Mouse (Mus musculus) layer of hippocampus, adult 9-11 months (tissue): Measurements from ENCODE around the gene Otx1.

Experiments used
- DNase-seq: peaks from one replicate; pipeline ENCODE4 v3.0.0; 2022

Otx1 gene

DNA sequence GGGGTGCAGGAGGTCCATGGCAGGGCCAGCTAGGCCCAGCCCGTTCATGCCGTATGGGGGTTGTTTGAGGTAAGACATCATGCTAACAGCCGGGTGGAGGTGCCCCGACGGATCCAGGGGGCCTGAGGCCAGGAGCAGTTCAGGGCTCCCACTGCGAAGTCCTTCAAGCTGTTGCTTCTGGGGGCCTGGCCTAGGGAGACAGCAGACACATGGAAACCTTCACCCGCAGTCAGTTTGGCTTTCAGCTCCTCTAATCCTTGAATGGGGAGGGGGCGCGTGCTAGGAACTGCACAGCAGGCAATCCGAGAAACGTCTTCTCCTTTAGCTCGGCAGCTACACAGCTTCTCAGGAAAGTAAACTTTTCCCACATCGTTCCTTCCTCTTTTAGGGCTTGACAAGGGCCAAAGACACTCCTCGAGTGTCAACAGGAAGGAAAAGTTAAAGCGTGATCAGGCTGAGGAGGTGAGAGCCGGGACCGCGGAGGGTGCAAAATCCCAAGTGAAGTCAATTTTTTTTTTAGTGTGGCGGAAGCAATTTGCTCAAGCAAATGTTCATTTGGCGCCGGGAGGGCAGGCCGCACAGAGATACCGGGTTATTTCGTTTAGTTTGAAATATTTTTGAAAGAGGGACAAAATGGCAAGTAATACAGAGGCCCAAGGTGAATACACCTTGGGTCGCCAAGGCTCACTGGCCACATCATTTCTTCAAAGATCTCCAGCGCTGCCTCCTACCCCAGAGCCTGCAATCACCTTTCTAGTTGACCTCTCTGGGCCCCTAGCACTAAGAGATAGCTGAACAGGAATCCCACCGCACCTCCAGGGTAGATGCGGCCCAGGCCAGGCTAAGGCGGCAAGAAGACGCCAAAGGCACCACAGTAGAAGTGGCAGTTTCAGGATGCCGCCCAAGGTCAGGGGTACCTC is 3.0 kb downstream of the Otx1 start:
- DNase-seq: no peak

DNA sequence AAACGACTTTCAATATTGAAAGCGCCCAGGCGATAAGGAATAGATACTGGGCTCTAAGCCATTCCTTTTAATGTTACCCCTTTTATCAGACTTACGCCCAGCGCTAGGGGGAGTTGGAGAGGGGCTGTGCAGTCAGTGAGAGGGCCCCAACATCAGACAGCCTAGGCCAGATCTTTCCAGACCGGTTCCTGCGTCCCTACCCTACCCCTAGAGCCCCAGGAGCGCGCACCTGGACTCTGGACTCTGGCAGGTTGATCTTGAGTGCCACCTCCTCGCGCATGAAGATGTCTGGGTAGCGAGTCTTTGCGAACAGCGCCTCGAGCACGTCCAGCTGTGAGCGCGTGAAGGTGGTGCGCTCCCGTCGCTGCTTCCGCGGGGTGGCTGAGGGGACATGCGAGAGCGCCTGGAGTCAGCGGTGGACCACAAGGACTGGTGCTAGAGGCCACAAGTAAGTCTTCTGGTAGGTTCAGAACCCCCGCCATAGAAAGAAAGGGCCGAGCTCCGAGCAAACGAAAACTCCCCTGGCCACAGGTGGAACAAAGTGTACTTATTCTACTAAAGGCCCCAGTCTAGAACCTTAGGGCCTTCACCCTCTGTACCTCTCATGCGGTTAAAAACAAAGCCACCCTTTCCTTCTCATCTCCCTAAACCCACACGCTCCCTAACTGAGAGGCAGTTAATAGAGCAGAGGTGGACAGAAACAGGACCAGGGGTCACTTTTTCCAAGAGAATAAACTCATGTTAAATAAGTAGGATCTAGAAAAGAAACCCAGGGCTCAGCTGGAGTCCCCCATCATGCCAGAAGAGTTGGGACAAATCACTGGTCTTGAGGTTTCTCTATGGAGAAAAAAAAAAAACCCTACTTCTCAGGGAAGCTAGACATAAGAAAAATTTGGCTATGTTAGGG is 4.3 kb downstream of the Otx1 start:
- DNase-seq: no peak

DNA sequence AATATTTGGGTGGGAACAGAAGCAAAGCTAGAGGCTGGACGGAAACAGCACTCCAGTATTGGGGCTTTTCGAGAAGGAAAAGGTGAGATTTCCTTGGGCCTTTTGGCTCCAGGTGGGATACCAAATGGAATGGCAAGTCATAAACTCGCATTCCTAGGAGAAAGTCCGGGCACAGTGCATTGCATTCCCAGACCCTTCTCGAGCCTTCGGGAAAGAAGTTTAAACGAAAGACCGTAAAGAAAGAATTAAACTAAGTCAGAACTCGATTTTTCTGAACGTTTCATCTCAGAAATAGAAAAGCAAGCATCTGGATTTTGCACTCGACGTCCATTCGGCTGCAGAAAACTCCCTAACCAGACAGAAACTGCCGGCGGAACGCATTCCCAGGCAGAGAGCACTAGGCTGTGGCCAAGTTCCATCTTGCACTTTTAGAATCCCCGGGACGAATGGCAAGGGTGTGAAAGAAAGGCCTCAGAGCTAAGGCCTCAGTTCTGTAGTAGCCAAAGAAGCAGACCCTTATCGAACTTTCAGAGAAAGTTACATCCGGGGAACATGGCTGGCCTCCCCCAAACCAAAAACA is 5.0 kb downstream of the Otx1 start:
- no peak for DNase-seq

DNA sequence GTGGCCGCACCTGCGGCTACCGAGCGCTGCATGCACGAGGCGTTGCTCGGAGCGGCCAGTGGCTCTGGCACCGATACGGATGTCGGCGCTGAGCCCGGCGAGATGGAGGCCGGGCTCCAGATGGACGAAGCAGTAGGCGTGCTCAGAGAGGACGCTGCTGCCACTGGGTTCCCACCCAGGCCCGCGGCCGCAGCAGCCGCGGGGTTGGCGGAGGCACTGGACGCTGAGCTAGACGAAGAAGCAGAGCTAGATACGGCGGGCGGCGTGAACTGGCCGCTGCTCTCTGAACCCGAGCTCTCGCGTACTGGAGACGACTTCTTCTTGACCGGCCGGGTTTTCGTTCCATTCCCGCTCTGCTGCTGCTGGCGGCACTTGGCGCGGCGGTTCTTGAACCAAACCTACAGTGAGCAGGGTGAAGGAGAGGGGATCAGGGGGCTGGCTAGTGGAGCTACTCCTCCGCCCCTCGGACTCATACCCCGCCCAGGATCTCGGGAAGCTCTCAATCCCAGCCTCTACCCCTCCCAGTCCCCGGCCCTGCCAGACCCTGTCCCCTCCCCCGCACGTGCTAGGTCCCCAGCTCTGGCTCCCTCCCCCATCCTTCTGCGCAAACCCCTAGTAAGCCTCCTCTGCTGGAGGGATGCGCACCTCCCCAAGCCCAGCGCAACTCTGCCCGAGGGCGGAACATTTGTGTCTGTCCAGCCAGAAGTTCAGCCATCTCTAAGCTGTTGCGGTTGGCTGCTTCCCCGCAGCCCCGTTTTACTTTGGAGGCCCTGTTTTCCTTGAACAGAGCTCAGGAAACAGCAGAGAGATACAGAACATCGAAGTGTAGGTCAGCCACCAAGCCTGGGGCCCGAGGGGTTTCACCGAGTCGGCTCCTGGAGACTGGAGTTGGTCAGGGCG is 5.8 kb downstream of the Otx1 start:
- no peak for DNase-seq

DNA sequence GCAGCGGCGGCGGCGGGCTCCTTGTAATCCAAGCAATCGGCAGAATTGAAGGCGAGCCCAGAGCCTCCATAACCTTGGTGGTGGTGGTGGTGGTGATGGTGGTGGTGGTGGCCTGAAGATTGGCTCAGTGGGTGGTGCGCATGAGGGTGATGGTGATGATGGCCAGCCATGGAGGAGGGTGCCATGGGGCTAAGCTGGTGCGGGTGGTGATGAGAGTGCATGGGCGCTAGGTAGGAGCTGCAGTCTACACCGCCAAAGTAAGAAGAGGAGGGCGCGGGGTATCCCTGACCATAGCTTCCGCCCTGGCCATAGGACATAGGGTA is 6.4 kb downstream of the Otx1 start:
- DNase-seq: no peak

DNA sequence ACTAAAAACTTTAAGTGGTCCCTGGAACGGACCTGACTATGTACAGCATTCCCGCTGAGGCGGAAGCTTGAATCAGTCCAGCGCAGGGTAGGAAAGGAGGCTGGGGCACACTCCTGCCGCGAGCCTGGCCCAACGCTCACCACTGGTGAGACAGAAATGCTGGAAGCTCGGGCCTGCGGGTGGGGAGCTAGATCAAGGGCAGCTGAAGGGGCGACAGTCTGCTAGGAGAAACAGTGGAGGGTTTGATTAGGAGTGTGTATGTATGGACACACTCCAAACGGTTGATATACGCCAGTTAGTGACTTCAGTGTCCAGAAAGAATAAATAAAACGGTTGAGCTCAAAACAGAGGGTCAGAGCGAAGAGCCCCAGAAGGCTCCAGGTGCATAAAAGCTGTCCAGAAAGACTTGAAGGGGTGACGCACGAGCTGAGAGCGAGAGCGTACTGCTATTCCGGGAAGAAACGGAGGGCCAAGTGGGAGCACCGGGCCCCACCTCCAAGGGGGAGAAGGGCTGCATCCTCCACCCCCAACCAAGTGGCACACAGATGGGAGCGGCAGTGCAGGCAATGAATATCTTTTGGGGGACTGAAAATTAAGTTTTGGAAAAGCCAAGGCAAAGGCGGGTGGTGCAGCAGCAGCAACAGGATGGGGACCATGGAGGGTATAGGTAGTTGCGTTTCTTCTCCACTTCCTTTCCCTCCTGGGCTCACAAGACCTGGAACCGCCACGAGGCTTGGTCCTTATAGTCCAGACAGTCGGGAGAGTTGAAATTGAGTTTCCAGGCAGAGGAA is 7.0 kb downstream of the Otx1 start:
- no peak for DNase-seq

DNA sequence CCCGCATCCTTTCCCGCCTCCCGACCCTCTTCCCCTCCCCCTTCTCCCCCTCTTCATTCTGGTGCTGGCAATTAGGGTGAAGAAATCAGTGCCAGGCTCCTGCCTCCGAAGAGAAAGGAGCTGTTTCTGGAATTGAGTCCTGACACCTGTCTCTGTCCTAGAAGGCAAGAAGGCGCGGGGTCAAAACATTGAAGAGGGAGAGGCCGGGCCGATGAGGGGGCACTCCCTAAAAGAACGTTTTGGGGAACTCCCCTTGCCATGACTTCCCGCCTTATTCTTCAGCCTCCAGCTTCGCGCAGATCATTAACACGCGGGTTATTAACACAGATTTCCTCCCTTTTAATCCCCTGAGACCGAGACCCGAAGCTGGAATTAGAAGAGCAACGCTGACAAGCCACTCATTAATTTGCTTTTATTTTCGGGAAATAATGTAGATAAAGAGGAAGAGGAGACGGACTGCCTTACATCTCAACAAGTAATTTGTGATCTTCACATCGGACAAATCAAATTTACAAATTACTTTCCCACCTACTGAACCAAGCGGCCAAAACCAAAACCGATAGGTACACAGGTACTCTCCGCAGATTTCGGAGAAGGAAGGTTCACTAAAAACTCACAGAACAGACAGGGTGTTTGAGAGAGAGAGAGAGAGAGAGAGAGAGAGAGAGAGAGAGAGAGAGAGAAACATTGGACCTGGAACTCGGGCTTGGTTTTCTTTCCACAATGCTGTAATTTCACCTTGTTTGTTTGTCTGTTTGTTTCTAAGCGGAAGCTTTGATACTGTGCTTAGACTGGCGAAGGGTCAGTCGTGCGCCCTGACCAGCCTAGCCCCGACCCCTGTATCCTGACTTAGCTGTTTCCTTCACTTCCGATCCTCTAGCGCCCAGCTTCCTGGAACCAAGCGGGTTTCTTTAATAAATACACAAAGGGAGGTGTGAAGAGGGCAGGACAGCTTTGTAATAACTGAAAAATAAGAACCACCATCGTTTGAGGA is 8.0 kb downstream of the Otx1 start:
- DNase-seq: no peak

DNA sequence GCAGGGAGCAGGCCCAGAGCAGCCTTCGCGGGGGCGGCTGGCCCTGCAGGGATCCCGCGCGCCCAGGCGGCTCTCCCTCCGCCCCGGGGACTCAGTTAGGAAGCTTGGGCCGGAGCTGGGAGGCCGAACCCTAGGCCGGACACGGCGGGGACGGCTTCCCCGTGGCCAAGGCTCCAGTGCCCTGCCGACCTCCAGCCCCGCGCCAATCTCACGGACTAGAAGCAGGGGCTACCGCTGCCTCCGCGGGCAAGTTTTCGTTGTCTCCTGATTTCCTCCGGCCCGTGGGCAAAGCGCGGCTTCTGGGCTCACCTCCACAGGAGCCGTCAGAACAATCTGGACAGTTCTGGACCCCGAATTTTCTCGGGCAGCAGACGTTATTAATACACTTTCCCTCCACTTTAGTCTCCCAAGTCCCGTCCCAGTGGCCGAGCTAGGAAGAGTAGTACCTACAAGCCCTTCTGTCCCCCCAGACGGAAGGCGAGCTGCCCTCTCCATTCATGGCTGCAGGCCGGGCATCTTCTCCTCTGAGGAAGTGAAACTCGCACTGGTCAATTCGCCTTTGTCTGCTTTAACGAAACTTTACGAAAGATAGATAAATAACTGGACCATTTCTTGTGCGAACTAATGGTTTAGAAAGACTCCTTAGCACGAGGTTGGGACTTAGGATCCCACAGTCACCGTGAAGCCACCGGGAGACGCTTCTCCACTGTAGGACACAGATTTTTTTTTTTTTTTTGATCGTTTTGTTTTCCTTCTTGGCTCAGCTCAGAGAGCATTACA is 8.9 kb downstream of the Otx1 start:
- DNase-seq: no peak

DNA sequence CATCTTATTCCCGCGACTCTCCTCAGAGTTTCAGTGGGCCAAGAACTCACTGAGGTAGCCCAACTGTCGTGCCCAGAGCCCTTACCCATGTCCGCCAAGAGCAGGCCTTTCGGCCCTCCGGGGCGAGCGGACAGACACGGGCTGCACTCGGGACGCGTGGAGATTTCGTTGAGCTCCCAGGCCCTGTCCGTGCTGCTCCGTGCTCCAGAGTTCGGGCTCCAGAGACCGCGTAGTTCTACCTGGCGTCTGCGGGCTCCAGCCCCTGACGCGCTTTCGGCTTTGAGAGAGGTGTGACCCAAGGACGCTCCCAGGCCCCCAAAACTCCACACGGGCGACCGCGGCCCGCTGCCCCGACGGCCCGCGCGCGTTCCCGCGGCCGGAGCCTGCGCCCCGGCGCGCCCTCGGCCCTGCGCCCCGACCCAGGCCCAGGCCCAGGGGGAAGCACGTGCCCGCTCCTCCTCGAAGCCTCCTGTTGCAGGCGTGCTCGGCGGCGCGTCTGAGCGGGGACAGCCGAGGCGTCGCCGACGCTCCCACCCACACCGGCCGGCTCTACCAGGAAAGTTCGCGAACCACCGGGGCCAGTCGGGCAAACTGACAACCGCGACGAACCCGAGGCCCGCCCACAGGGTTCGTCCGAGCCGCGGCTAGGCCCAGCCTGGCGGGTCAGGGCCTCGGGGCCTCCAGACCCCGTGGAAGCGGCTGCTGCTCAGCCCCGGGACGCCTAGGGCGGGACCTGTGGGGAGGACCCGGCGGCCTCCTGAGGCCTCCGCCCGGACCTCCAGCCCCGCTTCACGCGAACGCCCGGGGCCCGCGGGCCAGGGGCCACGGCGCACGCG is 9.7 kb downstream of the Otx1 start:
- no peak for DNase-seq

DNA sequence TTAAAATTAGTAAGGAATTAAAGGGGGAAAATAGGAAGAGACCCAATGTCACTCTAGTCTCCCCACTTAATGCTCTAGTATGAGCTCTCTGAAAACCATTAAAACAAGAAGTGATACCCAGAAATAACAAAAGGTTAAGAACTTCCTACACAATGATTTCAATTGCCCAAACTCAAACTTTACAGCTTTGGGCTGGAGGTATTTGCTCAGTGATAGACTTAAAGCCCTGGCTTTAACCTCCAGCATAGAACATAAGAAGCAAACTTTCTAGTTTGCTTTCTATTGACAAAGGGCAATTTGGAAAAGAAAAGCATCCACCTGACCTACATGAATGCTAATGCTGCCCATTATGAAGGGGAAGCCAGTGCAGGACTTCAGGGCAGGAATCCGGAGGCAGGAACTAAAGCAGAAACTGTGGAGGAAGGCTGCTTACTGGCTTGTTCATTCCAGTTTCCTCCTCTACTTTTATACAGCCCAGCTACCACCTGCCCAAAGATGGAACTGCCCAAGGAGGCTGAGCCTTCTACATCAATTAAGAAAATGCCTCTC is 14.2 kb downstream of the Otx1 start:
- DNase-seq: no peak

DNA sequence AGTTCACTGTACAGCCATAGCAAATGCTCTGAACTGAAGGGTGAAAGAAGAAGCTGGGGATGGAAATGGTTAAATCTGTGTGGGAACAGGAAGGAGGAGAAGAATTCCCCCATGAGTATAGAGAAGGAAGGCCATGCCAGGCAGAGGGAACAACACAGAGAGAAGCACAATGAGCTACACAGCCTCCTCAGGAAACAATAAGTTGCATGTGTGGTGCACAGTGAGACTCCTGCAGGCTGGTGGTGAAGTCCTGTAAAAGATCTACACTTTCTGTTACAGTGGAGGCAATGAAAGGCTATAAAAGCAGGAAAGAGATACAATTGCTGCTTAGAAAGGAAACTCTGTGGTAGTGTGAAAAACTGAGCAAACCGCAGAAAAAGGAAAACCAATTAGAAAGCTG is 17.6 kb downstream of the Otx1 start:
- no peak for DNase-seq

DNA sequence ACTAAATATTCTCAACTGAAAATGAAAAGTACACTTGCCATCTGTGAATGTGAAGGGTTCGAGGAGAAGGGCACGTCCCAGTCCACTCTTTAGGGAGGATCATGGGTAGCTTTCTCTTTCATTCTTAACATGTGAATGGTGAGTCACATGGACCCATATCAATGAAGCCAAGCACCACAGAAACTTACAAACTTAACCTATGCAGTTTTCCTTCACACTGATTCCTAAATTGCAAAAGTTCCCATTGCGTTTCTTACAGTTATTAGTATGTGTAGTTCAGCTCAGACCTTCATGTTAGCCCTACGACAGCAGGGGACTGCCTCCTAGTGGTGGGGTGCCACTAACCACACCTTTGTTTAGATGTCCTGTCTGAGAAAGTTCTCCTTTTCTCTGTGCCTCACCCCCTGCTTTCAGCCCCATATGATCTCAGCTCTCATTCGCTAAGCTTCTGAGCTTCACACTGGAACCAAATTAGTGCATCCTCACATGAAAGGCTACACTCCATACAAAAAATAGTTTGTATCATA is 28.6 kb downstream of the Otx1 start:
- DNase-seq: no peak

DNA sequence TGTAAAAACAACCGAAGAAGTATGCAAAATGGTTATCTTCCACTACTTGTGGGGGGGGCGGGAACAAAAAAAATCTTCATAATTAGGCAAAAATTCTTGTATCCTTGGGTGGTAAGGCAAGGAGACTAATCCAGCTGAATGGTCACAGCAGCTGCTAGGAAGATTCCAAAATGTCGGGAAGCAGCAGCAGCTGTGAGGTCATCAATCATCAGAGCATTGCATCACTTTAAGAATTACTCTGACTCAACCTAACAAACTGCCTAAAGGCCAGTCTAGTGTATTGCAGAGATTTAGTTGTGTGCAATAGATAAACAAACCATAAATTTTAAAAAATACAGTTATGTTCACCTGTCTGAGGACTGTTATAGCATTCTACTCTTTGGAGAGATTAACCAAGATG is 29.1 kb downstream of the Otx1 start:
- DNase-seq: no peak

DNA sequence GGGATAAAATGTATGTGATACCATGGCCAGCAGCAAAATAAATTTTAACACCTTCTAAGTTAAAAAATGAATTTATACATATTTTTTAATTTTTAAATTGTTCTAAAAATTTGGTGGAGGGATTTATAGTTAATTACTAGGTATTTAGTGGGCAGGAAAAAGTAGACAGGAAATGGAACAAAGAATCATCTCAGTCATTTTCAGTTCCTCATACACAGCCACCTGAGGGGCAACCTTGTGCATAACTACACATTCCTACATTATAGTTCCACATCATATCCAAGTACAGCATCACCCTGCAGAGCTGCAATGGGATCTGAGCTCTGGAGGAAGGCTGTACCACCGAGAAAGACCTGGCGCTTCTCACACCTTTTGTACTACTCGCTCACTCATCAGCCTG is 33.8 kb downstream of the Otx1 start:
- no peak for DNase-seq

DNA sequence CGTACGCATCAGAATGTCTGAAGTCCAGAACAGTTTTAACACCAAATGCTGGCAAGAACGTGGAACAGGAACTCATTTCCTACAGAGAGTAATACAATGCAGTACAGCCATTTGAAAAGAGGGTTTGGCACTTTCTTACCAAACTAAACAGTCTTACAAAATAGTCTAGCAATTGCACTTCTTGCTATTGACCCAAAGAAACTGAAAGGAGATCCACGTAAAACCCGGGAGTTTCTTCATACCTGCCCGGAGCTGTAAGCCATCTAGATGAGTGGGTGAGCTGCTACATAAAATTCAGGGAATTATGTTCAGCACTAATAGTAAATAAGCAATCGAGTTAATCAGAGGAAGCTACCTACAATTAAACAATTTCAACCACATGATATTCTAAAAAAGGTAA is 47.5 kb downstream of the Otx1 start:
- no peak for DNase-seq

DNA sequence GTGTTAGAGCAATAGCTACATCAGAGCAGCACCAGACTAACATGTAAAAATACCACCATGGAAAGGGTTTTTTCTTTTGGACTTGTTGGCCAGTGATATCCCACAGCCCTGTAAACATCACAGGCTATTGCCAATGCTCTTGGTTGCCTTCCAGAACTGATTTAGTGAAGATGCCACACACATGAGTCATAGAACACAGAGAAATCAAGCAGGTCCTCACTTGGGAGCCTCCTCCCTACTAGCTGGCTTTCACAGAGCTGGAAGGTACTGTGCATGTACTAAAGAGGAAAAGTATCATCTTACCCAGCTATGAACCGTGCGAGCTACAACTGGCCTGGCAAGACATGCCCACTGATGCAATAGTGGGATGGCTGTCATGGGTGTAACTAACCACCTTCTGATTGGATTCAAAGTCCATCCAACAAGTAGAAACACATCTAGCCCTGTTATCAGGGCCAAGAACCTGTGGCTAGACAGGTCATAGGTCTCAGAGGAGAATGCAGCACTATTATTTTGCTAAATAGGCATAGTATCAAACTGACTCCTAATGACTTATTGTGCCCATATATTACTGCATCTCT is 51.0 kb downstream of the Otx1 start:
- DNase-seq: no peak

DNA sequence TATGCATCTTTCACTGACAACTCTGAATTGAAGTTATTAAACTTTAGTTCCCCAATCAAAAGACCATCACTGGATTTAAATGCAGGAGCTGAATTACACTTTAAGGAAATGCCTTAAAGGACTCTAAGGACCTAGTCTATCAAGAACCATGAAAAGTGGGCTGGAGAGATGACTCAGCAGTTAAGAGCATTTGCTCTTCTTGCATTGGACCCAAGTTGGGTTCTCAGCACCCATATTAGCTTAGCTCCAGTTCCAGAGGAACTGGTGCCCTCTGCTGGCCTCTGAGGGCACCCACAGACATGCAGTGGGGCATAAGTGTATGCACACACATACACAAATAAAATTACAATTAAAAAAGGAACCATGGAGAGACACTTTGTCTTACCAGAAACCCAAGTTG is 52.6 kb downstream of the Otx1 start:
- DNase-seq: no peak
